Mouse (Mus musculus) olfactory bulb, adult 2 months (tissue): ENCODE measurements around the gene F2rl3.

Source experiments
- CTCF ChIP-seq: fragments of 200-500 bp; IDR thresholded peaks from 2 replicates; pipeline ENCODE4 v1.5.1; 2012; ENCODE audit warnings: low read depth, mild to moderate bottlenecking, low read length, moderate library complexity; ENCODE audit not compliant: insufficient read depth
- POLR2A ChIP-seq: fragments of 200-500 bp; IDR thresholded peaks from 2 replicates; pipeline ENCODE4 v1.6.1; 2012; ENCODE audit warnings: mild to moderate bottlenecking, low read depth, low read length, moderate library complexity; ENCODE audit not compliant: insufficient read depth

- TF ChIP-seq CTCF (no peak), POLR2A (no peak)
Measured at GRCm38 (mm10) chr8:72812690-72813089, 51.0 kb downstream of the F2rl3 start.
